Mouse (Mus musculus) embryonic facial prominence, embryonic 11.5 days (tissue): ENCODE results near the gene Krt13. TPM values are rescaled to one million over a fixed set of nuclear protein-coding genes. Genes with fewer than 3 reads are reported as not detected.

ENCODE experiments used
- ATAC-seq: fragments of 200-750 bp; cut with Nextera tagmentation; replicated peaks from 2 replicates; pipeline ENCODE4 v1.8.0; 2017; ENCODE audit warnings: low read depth; ENCODE audit not compliant: insufficient number of reproducible peaks, low FRiP score, low TSS enrichment
- DNase-seq: peaks from one replicate; pipeline ENCODE4 v3.0.0-alpha.2; 2015; ENCODE audit warnings: low spot score
- H3K27ac ChIP-seq: fragments of 300-500 bp; sonication (generic); replicated peaks from 2 replicates; pipeline ENCODE4 v1.5.1; 2014; ENCODE audit warnings: mild to moderate bottlenecking, low read depth, low read length, control low read depth
- H3K27me3 ChIP-seq: fragments of 300-500 bp; sonication (generic); 2 replicates; pipeline ENCODE4 v1.6.1; 2014; ENCODE audit warnings: mild to moderate bottlenecking, low read length, moderate library complexity, mixed read lengths; ENCODE audit not compliant: control insufficient read depth, insufficient read depth
- H3K36me3 ChIP-seq: fragments of 300-500 bp; sonication (generic); replicated peaks from 2 replicates; pipeline ENCODE4 v1.6.1; 2014; ENCODE audit warnings: low read depth, mild to moderate bottlenecking, low read length, moderate library complexity, mixed read lengths; ENCODE audit not compliant: control insufficient read depth, insufficient read depth
- H3K4me1 ChIP-seq: fragments of 300-500 bp; sonication (generic); 2 replicates; pipeline ENCODE4 v1.6.1; 2014; ENCODE audit warnings: low read length, mixed read lengths; ENCODE audit not compliant: control insufficient read depth, insufficient read depth
- H3K4me2 ChIP-seq: fragments of 300-500 bp; sonication (generic); 2 replicates; pipeline ENCODE4 v1.6.1; 2014; ENCODE audit warnings: low read depth, mild to moderate bottlenecking, control low read depth, low read length, moderate library complexity
- H3K4me3 ChIP-seq: fragments of 300-500 bp; sonication (generic); 2 replicates; pipeline ENCODE4 v1.5.1; 2014; ENCODE audit warnings: low read depth, low read length, control low read depth
- H3K9ac ChIP-seq: fragments of 300-500 bp; sonication (generic); replicated peaks from 2 replicates; pipeline ENCODE4 v1.6.1; 2014; ENCODE audit warnings: mild to moderate bottlenecking, control low read depth, low read length
- H3K9me3 ChIP-seq: fragments of 300-500 bp; sonication (generic); replicated peaks from 2 replicates; pipeline ENCODE4 v1.6.1; 2016; ENCODE audit warnings: mild to moderate bottlenecking, low read length, inconsistent platforms, mixed read lengths; ENCODE audit not compliant: control insufficient read depth
- WGBS: fragments of 180-500 bp; shearing (Covaris S2); extraction: QIAGEN DNeasy Blood & Tissue Kit; methylation state at CpG from one replicate; pipeline ENCODE4 v1.1.7; 2014; 5-methylcytosine and 5-hydroxymethylcytosine counted together
- polyA plus RNA-seq: library from polyadenylated mRNA; unstranded; fragments of >200 nt; fragmentation: Nextera tagmentation; extraction: Ambion mirVana; gene quantifications from 2 replicates; pipeline ENCODE4 v1.2.1, GENCODE M21; 2014

Gene Krt13
- polyA plus RNA-seq, 1 experiment from 2014 or later, result not detected

- H3K4me2 ChIP-seq, result no peak overlapping the region
- H3K4me1 ChIP-seq, result no peaks in the 10 kb centered on the region
- no peak overlapping the region for H3K27ac ChIP-seq
- no peak overlapping the region for H3K9ac ChIP-seq
- no peak overlapping the region for H3K4me3 ChIP-seq
- no peak for DNase-seq
- no peaks in the 10 kb centered on the region for H3K9me3 ChIP-seq
- H3K36me3 ChIP-seq, result no peaks in the 10 kb centered on the region
- H3K27me3 ChIP-seq, result no peaks in the 10 kb centered on the region
- 60% methylated on average over 15 of the region's 15 CpGs for WGBS
- no peak for ATAC-seq
Observed at GRCm38 (mm10) chr11:100102693-100103429, 18.5 kb downstream of the Krt13 start.

DNA sequence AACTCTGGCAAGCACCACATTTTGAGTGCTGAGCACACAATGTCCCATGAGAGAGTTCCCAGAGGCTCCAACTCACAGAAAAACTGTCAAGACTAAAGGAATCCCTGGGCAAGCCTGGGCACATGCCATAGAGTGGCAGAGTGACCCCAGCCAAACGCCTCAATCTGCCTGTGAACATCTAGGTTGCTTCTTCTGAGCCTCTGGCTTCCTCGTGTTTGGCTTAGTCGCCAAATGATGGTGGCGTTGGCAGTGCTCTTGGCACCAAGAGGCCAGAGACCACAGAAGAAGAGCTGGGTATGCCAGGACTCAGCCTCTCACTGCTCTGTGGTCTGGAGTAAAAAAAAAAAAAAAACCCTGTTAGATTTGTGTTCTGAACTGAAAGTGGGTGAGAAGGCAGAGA lies 21.0 kb downstream of the Krt13 start:
- H3K4me3 ChIP-seq, result no peak overlapping the region
- H3K27me3 ChIP-seq, result no peaks in the 10 kb centered on the region
- ATAC-seq (no peak), DNase-seq (no peak)
- no peak overlapping the region for H3K9ac ChIP-seq
- no peaks in the 10 kb centered on the region for H3K9me3 ChIP-seq
- no peak overlapping the region for H3K27ac ChIP-seq
- no peak overlapping the region for H3K4me2 ChIP-seq
- WGBS, result 79% methylated on average over 4 of the region's 4 CpGs
- no peaks in the 10 kb centered on the region for H3K4me1 ChIP-seq
- H3K36me3 ChIP-seq, result no peaks in the 10 kb centered on the region

- H3K36me3 ChIP-seq, result no peaks in the 10 kb centered on the region
- 62% methylated on average over 9 of the region's 9 CpGs for WGBS
- H3K27me3 ChIP-seq, result no peaks in the 10 kb centered on the region
- ATAC-seq, result no peak
- H3K4me3 ChIP-seq, result no peak overlapping the region
- H3K4me1 ChIP-seq, result no peaks in the 10 kb centered on the region
- no peak overlapping the region for H3K27ac ChIP-seq
- H3K4me2 ChIP-seq, result no peak overlapping the region
- no peaks in the 10 kb centered on the region for H3K9me3 ChIP-seq
- no peak overlapping the region for H3K9ac ChIP-seq
- DNase-seq, result no peak
Observed at GRCm38 (mm10) chr11:100097819-100098218, 23.5 kb downstream of the Krt13 start.

- H3K4me2 ChIP-seq, result no peak within 1 kb of the TSS
- ATAC-seq (no peak), DNase-seq (no peak)
- H3K9me3 ChIP-seq, result no peaks in the 10 kb centered on the region
- H3K4me1 ChIP-seq, result no peaks in the 10 kb centered on the region
- no peaks in the 10 kb centered on the region for H3K27me3 ChIP-seq
- WGBS, result 82% methylated on average over 9 of the region's 9 CpGs
- no peaks in the 10 kb centered on the region for H3K36me3 ChIP-seq
- no peak within 1 kb of the TSS for H3K9ac ChIP-seq
- no peak within 1 kb of the TSS for H3K27ac ChIP-seq
- H3K4me3 ChIP-seq, result no peak within 1 kb of the TSS
Observed at GRCm38 (mm10) chr11:100096141-100096540, 25.2 kb downstream of the Krt13 start, which contains the start of gene Krt35. Krt35 (minus strand) TSS chr11:100096241.

GRCm38 (mm10) chr11:100088378-100089025 lies 32.9 kb downstream of the Krt13 start:
- no peak overlapping the region for H3K4me2 ChIP-seq
- H3K9ac ChIP-seq, result no peak overlapping the region
- ATAC-seq (no peak), DNase-seq (no peak)
- H3K4me3 ChIP-seq, result no peak overlapping the region
- H3K27ac ChIP-seq, result no peak overlapping the region
- WGBS, result 65% methylated on average over 7 of the region's 7 CpGs
- H3K27me3 ChIP-seq, result no peaks in the 10 kb centered on the region
- no peaks in the 10 kb centered on the region for H3K36me3 ChIP-seq
- no peaks in the 10 kb centered on the region for H3K4me1 ChIP-seq
- H3K9me3 ChIP-seq, result no peaks in the 10 kb centered on the region

DNA sequence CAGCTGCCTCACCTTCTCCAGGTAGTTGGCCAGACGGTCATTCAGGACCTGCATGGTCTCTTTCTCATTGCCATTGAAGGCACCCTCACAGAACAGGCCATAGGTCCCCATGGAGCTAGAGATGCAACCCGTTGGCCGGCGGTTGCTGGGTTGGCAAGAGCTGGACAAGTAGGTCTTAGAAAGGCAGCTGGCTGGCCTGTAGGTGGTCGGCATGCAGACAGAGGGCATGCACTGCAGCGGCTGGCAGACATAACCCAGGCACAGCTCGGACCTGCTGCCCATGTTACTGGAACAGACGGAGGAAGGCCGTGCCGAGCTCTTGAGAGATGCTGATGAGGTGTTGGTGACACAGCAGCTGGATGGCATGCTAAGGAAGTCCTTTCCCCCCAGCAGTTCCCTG lies 33.5 kb downstream of the Krt13 start, which contains the start of gene Krt32:
Gene Krt32 (minus strand): TSS at position 366 of the 400 bp plus-strand sequence.
- 91% methylated on average over 10 of the region's 10 CpGs for WGBS
- Histone ChIP-seq H3K36me3 (no peaks in the 10 kb centered on the region), H3K4me3 (no peak within 1 kb of the TSS), H3K9ac (no peak within 1 kb of the TSS), H3K4me1 (no peaks in the 10 kb centered on the region), H3K27ac (no peak within 1 kb of the TSS), H3K9me3 (no peaks in the 10 kb centered on the region), H3K4me2 (no peak within 1 kb of the TSS), H3K27me3 (no peaks in the 10 kb centered on the region)
- DNase-seq (no peak), ATAC-seq (no peak)

GRCm38 (mm10) chr11:100073873-100074272 lies 47.5 kb downstream of the Krt13 start:
- Histone ChIP-seq H3K4me1 (no peaks in the 10 kb centered on the region), H3K36me3 (no peaks in the 10 kb centered on the region), H3K9ac (no peak overlapping the region), H3K9me3 (no peaks in the 10 kb centered on the region), H3K4me2 (no peak overlapping the region), H3K27me3 (no peaks in the 10 kb centered on the region), H3K4me3 (no peak overlapping the region), H3K27ac (no peak overlapping the region)
- ATAC-seq (no peak), DNase-seq (no peak)
- 69% methylated on average over 1 of the region's 1 CpGs for WGBS
